Mouse (Mus musculus) Patski (cell line): ENCODE data around the gene Fgf10. TPM values are rescaled to one million over a fixed set of nuclear protein-coding genes. Genes with fewer than 3 reads are reported as not detected.

Experiments used
- ATAC-seq: fragments of 100-300 bp; one replicate; pipeline ENCODE4 v1.8.0; 2021
- CTCF ChIA-PET: fragments of 350-600 bp; sonication (Branson Sonifier 250); formaldehyde crosslinking; loops from one replicate; lab custom pipeline; 2022; ENCODE audit warnings: inconsistent platforms; lab: Charles Lee
- POLR2A ChIA-PET: fragments of 350-600 bp; sonication (Branson Sonifier 250); formaldehyde crosslinking; loops from one replicate; lab custom pipeline; 2022; ENCODE audit warnings: antibody characterized with exemption, inconsistent platforms; lab: Charles Lee
- DNase-seq: peaks from one replicate; pipeline ENCODE4 v3.0.0-alpha.2; 2011; ENCODE audit warnings: low read depth, low spot score
- H3K27me3 ChIP-seq: fragments of 371-371 bp; one replicate; pipeline ENCODE4 v1.5.1; 2021
- CTCF ChIP-seq: fragments of 100-300 bp; IDR thresholded peaks from one replicate; pipeline ENCODE4 v1.5.1; 2021
- in situ Hi-C: fragments of 300-500 bp; cut with MboI; formaldehyde crosslinking; loops from 3 replicates; pipeline ENCODE4 v1.11.1; 2018; ENCODE audit warnings: low pct_unique_long_range_greater_than_20kb, mixed read lengths
- polyA plus RNA-seq: library from polyadenylated mRNA; unstranded; gene quantifications from one replicate; pipeline ENCODE4 v1.2.3, GENCODE M21; 2021

The Fgf10 gene
- polyA plus RNA-seq, 1 experiment from 2014 or later, result 1.9 TPM

DNA sequence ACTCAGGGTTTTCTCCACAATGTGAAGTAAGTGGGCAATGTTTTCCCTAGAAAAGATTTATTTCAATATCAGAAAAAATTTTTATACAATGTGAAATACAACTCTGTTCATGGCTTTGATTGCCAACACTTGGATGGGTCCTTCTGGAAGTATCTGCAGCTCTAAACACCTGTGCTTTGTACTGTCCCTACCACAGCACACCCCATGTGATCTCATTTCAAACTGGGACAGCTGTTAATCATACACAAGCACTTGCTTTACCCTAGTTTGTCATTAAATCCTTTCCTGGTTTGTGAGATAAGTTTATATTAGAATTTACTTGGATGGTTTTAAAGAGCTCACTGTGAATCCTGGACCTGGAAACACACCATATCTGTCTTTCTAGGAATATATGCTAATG is 102.6 kb downstream of the Fgf10 start:
- CTCF ChIA-PET, result interaction anchor here (1.3 kb wide), 2 partner anchors 12 to 17 kb away, joined by 3 to 4 read pairs; no protein-coding TSS in a partner anchor
- no peak for DNase-seq
- POLR2A ChIA-PET, result no interaction called here
- no peaks in the 10 kb centered on the region for H3K27me3 ChIP-seq
- no peak for ATAC-seq
- TF ChIP-seq CTCF, result no peak
- in situ Hi-C loops, result no loop called here

DNA sequence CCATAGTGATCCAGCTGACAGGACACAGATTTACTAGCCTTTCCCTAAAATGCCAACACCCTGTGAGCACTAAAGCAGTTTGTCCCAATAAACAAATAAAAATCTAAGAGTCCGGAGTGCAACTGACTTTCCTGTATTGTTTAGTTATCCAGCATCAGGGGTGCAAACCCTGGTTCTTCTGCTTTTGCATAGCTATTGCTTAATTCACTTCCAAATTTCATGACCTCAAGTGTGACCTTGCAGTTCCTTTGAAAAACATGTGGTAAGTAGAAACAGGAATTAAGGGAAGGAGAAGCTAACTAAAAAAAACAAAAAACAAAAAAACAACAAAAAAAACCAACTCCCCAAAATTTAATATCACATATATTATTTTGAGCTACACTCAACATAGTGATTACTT is 105.6 kb downstream of the Fgf10 start:
- TF ChIP-seq CTCF, result no peak
- POLR2A ChIA-PET, result no interaction called here
- DNase-seq, result no peak
- H3K27me3 ChIP-seq, result no peaks in the 10 kb centered on the region
- CTCF ChIA-PET, result interaction anchor here (1.2 kb wide), 1 partner anchor 12 kb away, joined by 3 read pairs; no protein-coding TSS in a partner anchor
- in situ Hi-C loops, result no loop called here
- ATAC-seq, result no peak

DNA sequence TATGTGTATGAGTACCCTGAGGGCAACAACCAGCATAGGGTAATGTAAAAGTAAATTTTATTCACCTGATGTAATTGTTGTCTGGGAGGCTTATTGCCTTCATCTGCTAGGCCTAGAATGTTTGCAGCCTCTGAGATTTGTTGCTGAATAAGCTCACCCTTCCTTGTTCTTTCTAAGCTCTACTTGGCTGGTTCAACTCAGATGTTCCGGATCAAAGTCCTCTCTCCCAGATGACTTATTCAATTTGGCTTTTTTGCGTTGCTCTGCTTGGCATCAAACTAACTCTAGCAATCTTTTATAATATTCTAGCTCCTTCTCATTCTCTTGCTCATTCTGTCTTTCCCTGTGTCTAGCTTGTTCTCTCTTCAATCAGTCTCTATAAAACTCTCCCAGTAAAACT is 109.6 kb downstream of the Fgf10 start:
- DNase-seq, result no peak
- ChIA-PET CTCF (no interaction called here), POLR2A (no interaction called here)
- no peak for ATAC-seq
- in situ Hi-C loops, result no loop called here
- TF ChIP-seq CTCF, result no peak
- no peaks in the 10 kb centered on the region for H3K27me3 ChIP-seq

DNA sequence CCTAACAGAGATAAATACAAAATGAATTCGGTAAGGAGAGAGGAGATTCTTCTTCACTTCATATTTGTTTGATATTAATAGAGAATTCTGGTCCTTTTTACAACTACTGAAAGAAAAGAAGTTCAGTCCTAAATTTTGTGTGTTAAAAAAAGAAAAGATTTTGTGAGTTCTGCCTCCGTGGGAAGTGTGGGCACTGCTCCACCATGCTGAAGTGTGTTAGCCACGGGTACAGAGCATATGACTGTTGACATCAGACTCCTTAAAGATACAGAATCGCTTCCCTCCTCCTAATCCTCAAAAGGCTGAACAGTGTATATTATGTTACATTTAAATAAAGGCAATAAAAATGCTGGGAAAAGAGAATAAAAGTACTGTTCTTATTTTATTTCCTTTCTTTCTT is 122.2 kb downstream of the Fgf10 start:
- ATAC-seq, result no peak
- no peak for DNase-seq
- ChIA-PET CTCF (interaction anchor here (0.5 kb wide), 1 partner anchor 40 kb away, joined by 3 read pairs; no protein-coding TSS in a partner anchor), POLR2A (no interaction called here)
- TF ChIP-seq CTCF, result no peak
- in situ Hi-C loops, result no loop called here
- H3K27me3 ChIP-seq, result no peaks in the 10 kb centered on the region

DNA sequence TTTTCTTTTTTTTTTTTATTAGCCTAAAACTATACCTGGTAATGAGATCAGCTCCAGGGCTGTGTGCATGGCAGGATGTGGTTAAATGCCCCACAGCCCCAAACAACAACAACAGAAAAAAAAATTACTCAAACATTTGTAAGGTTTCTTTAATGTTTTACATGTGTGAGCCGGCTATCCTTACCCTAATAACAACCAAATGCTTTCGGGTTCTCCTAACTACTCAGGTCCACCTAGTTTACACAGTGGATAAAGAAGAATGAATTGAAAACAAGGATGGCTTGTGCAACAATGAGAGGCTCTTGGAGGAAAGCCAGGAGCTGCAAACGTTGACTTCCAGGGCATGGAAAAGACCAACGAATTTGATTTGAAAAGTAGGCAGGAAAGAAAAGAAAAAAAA is 122.6 kb downstream of the Fgf10 start:
- no peak for ATAC-seq
- no peak for TF ChIP-seq CTCF
- ChIA-PET POLR2A (no interaction called here), CTCF (interaction anchor here (0.5 to 1.1 kb wide), 2 partner anchors 10 to 39 kb away, joined by 3 read pairs; no protein-coding TSS in a partner anchor)
- no peak for DNase-seq
- in situ Hi-C loops, result no loop called here
- no peaks in the 10 kb centered on the region for H3K27me3 ChIP-seq

DNA sequence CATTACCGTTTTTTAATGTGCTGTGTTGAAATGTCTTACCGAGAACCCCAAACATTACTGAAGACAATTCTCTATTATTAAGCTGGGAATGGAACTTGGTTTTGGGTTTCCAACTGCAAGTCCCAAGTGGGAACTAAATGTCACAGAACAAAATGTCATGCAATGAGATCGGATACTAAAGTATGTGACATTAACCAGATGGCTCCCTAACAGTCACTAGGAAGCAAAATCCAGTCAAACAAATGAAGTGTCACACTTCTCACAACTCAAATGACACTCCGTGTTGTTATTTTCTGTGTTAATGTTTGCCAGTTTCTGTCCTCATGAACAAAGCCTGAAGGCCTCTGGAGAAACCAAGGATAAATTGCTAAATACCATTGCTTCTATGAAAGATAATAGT is 130.6 kb downstream of the Fgf10 start:
- CTCF ChIA-PET, result no interaction called here
- H3K27me3 ChIP-seq, result no peaks in the 10 kb centered on the region
- POLR2A ChIA-PET, result no interaction called here
- no peak for TF ChIP-seq CTCF
- ATAC-seq, result no peak
- in situ Hi-C loops, result no loop called here
- no peak for DNase-seq

DNA sequence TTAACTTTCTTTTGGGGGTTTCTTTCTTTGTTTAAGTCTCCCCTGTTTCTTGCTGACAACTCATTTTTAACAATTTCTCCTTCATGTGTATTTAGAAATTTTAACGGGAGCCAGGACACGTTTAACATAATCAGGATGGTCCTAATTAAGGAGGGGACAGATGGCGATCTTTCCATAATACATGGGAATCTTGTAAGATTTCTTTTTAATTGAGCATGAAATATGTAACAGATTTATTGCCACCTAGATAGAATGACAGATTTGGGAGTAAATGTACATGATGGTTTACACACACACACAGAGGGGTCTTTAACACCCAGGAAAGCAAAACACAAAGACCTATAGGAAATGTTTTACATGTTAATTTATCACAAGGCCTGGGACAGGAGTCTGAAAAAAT is 137.1 kb downstream of the Fgf10 start:
- POLR2A ChIA-PET, result interaction anchor here (0.7 kb wide), 1 partner anchor 87 kb away, joined by 5 read pairs; no protein-coding TSS in a partner anchor
- CTCF ChIA-PET, result no interaction called here
- H3K27me3 ChIP-seq, result no peaks in the 10 kb centered on the region
- in situ Hi-C loops, result no loop called here
- no peak for DNase-seq
- TF ChIP-seq CTCF, result no peak
- no peak for ATAC-seq

DNA sequence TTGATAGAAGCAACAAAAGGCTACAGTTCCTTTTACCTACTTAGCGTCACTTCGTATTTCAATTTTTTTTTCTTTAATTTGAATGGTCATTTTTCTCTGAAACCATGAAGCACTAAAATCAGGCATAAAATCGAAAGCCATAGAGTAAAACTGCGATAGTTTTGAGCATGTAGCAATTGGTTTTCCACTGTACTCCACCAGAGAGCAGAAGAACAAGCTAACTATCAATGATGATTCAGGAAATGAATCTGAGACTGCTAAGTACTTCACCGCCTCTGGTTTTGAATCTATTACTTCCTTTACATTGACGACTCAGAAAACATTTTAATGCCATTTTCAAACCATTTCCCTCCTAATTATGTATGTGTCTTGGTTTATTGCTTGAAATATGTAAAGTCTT is 150.2 kb downstream of the Fgf10 start:
- in situ Hi-C loops, result no loop called here
- ChIA-PET CTCF (no interaction called here), POLR2A (no interaction called here)
- DNase-seq (no peak), ATAC-seq (no peak)
- H3K27me3 ChIP-seq, result no peaks in the 10 kb centered on the region
- no peak for TF ChIP-seq CTCF

DNA sequence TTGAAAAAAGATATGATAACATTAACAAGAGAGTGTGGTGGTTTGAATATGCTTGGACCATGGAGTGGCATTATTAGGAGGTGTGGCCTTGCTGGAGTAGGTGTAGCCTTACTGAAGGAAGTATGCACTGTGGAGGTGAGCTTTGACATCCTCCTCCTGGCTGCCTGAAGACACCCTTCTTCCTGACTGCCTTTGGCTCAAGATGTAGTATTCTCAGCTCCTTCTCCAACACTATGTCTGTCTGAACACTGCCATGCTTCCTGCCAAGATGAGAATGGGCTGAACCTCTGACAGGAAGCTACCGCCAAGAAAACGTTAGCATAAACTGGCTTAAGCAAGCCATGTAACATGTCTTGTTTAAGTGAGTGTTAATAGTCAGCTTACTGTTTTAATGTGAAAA is 153.5 kb downstream of the Fgf10 start:
- CTCF ChIA-PET, result interaction anchor here (0.6 kb wide), 1 partner anchor 11 kb away, joined by 3 read pairs; no protein-coding TSS in a partner anchor
- in situ Hi-C loops, result no loop called here
- no peaks in the 10 kb centered on the region for H3K27me3 ChIP-seq
- no peak for TF ChIP-seq CTCF
- POLR2A ChIA-PET, result no interaction called here
- DNase-seq (no peak), ATAC-seq (no peak)

DNA sequence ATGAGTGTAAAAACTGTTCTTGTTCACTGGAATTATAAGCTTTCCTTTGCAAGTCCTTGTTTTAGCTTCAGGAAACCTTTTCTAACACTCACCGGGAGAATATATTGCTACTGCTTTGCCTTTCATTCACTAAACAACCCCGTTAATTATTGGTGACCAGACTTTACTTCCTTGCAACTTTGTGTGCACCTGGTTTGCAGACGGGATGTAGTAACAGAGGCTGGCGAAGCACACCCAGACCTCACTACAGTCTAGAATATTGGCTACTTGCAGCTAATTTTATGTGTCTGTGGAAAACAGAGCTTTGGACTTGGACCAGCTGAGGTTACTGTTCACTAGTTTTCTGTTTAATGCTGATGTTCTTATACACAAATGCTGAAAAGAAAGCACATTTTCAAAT is 155.5 kb downstream of the Fgf10 start:
- no peak for TF ChIP-seq CTCF
- no peak for DNase-seq
- no peak for ATAC-seq

DNA sequence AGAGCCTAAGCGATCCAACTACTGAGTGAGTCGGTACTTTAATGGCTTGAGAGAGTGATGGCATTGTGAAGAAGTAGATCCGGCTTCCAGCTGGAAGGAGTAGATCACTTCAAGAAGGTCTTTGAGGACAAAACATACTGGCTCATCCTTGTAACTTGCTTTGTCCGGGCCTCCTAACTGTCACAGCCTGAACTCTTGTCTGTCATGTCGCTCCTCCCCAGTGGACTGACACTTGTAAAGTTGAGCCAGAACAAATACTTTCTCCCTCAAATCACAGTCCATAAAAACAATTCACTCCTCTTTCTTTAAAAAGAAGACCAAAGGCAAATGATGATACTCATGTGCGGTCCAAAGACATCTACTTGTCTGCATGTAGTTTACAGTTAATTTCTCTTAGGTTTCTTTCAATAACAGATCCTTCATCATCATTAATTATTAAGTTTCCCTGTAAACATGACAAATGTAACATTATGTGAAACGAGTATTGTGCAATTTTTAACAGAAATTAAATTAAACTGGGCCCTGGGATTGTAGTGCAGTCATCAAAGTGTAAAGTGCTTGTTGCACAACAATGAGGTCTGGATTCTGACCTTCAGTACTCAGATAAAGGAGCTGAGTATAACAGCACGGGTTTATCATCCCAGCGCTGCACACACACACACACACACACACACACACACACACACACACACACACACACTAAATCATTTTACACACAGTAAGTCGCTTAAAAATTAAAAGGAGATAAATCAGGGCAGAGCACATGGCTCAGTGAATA is 159.2 kb downstream of the Fgf10 start:
- in situ Hi-C loops, result no loop called here
- ChIA-PET CTCF (no interaction called here), POLR2A (interaction anchor here (0.6 kb wide), 1 partner anchor 53 kb away, joined by 3 read pairs; no protein-coding TSS in a partner anchor)
- no peak for ATAC-seq
- DNase-seq, result no peak
- no peak for TF ChIP-seq CTCF
- H3K27me3 ChIP-seq, result no peaks in the 10 kb centered on the region

More for the DNA sequence above, 155.5 kb downstream of the Fgf10 start:
- H3K27me3 ChIP-seq, result no peaks in the 10 kb centered on the region
- ChIA-PET CTCF (no interaction called here), POLR2A (no interaction called here)
- in situ Hi-C loops, result no loop called here
